Comparison of ENCODE assay signal across 8 mouse cellular contexts in genomic region chr14:105501792-105502632, GRCm38 (mm10).
DNase-seq lines count a peak whose midpoint lies in the region; ATAC-seq lines count a peak whose summit lies in the region.

No protein-coding gene starts in this region.

- peak overlapping the region; percentile 70 for H3K27ac ChIP-seq in forebrain, embryonic 10.5 days
- H3K27ac ChIP-seq in kidney, embryonic 16.5 days (ENCODE audit: low read length) = peak overlapping the region; percentile 20
- peak overlapping the region; percentile 49; the same call in 1 of the 2 replicates for H3K27ac ChIP-seq in neural tube, embryonic 13.5 days (replicated peaks)

- no peaks in the 10 kb centered on the region for H3K36me3 ChIP-seq in forebrain, embryonic 10.5 days (replicated peaks)
- no peaks in the 10 kb centered on the region for H3K36me3 ChIP-seq in kidney, embryonic 16.5 days (ENCODE audit: insufficient read depth, low read length)
- no peaks in the 10 kb centered on the region for H3K36me3 ChIP-seq in neural tube, embryonic 13.5 days

- no peaks in the 10 kb centered on the region for H3K9me3 ChIP-seq in forebrain, embryonic 10.5 days
- no peaks in the 10 kb centered on the region for H3K9me3 ChIP-seq in kidney, embryonic 16.5 days (ENCODE audit: low read length)
- no peaks in the 10 kb centered on the region for H3K9me3 ChIP-seq in neural tube, embryonic 13.5 days

- DNase-seq in right cerebral cortex, postnatal 4 days = peak; percentile 14
- DNase-seq in right cerebral cortex, postnatal 10 days (ENCODE audit: low spot score in 2 of 2) = no peak
- DNase-seq in forebrain, embryonic 10.5 days (ENCODE audit: extremely low spot score, low spot score) = peak; percentile 47
- no peak for DNase-seq in right cerebral cortex, postnatal 14 days

- peaks cover 68% of the 10 kb centered on the region for H3K4me1 ChIP-seq in forebrain, embryonic 10.5 days
- H3K4me1 ChIP-seq in kidney, embryonic 16.5 days (ENCODE audit: insufficient read depth, low read length) = peaks cover 36% of the 10 kb centered on the region
- peaks cover 46% of the 10 kb centered on the region for H3K4me1 ChIP-seq in neural tube, embryonic 13.5 days (replicated peaks)

- peaks cover 68% of the 10 kb centered on the region for H3K27me3 ChIP-seq in forebrain, embryonic 10.5 days (ENCODE audit: poor library complexity, severe bottlenecking)
- H3K27me3 ChIP-seq in kidney, embryonic 16.5 days (ENCODE audit: insufficient read depth, low read length) = no peaks in the 10 kb centered on the region
- H3K27me3 ChIP-seq in neural tube, embryonic 13.5 days = peaks cover 11% of the 10 kb centered on the region

- H3K9ac ChIP-seq in kidney, embryonic 16.5 days (replicated peaks; ENCODE audit: low read length) = 0 out of 2 replicates have a peak overlapping the region, but pooled peaks have one; percentile 29
- H3K9ac ChIP-seq in neural tube, embryonic 13.5 days = no peak overlapping the region

- WGBS in forebrain, embryonic 10.5 days = 2% methylated on average over 21 of the region's 21 CpGs
- 5% methylated on average over 21 of the region's 21 CpGs for WGBS in kidney, embryonic 16.5 days
- WGBS in neural tube, embryonic 13.5 days = 3% methylated on average over 21 of the region's 21 CpGs

- peak overlapping the region; percentile 45 for H3K4me2 ChIP-seq in kidney, embryonic 16.5 days (replicated peaks; ENCODE audit: low read depth, low read length)
- H3K4me2 ChIP-seq in neural tube, embryonic 13.5 days = peak overlapping the region; percentile 44

- peak overlapping the region; percentile 38 for H3K4me3 ChIP-seq in forebrain, embryonic 10.5 days
- peak overlapping the region; percentile 15 for H3K4me3 ChIP-seq in kidney, embryonic 16.5 days (ENCODE audit: low read length)
- H3K4me3 ChIP-seq in neural tube, embryonic 13.5 days = no peak overlapping the region

- peak; percentile 50 for ATAC-seq in kidney, embryonic 16.5 days (ENCODE audit: low FRiP score, low TSS enrichment)
- ATAC-seq in neural tube, embryonic 13.5 days (ENCODE audit: low read depth) = peak; percentile 15; the same call in 1 of the 2 replicates
- ATAC-seq in inflammation-experienced regulatory T-cells, adult 6 months = no peak
- no peak for ATAC-seq in erythroblast, adult 5-6 weeks (replicated peaks; ENCODE audit: low FRiP score, poor library complexity, severe bottlenecking)

Comparison
In these comparisons a context has a peak if more than half of its experiments do, and no peak if none do; other contexts are left out.
1. DNase-seq: peak in right cerebral cortex, postnatal 4 days (single experiment) and forebrain, embryonic 10.5 days (single experiment); none in right cerebral cortex, postnatal 10 days (0 of 2) and right cerebral cortex, postnatal 14 days (single experiment).
2. H3K27ac ChIP-seq: peak in every context shown above with its lines; median percentile 70 in forebrain, embryonic 10.5 days; 49 in neural tube, embryonic 13.5 days; 20 in kidney, embryonic 16.5 days.
3. ATAC-seq: peak in kidney, embryonic 16.5 days (single experiment) and neural tube, embryonic 13.5 days (single experiment); none in inflammation-experienced regulatory T-cells, adult 6 months (single experiment) and erythroblast, adult 5-6 weeks (single experiment).